Mouse (Mus musculus) lung, postnatal 0 days (tissue): ENCODE measurements at regions not wholly inside any gene's neighbourhood (a gene's known extent, or its start where the extent isn't known, plus 50 kb on each side); places are given as distances from the start of the nearest gene placed in this dataset.

Source experiments
- ATAC-seq: fragments of 200-750 bp; cut with Nextera tagmentation; 2 replicates; pipeline ENCODE4 v1.8.0; 2017; ENCODE audit warnings: moderate library complexity
- DNase-seq: peaks from one replicate; pipeline ENCODE4 v3.0.0-alpha.2; 2016; ENCODE audit warnings: low spot score
- H3K27ac ChIP-seq: fragments of 300-500 bp; sonication (generic); 2 replicates; pipeline ENCODE4 v1.5.1; 2014; ENCODE audit warnings: antibody characterized with exemption, mild to moderate bottlenecking, low read length, mixed read lengths
- H3K27me3 ChIP-seq: fragments of 300-500 bp; sonication (generic); replicated peaks from 2 replicates; pipeline ENCODE4 v1.6.1; 2014; ENCODE audit warnings: low read length, mixed read lengths; ENCODE audit not compliant: insufficient read depth
- H3K36me3 ChIP-seq: fragments of 300-500 bp; sonication (generic); 2 replicates; pipeline ENCODE4 v1.6.1; 2014; ENCODE audit warnings: low read length, mixed read lengths; ENCODE audit not compliant: insufficient read depth
- H3K4me1 ChIP-seq: fragments of 300-500 bp; sonication (generic); 2 replicates; pipeline ENCODE4 v1.6.1; 2014; ENCODE audit warnings: antibody characterized with exemption, low read depth, low read length, mixed read lengths; ENCODE audit not compliant: insufficient read depth
- H3K4me2 ChIP-seq: fragments of 300-500 bp; sonication (generic); replicated peaks from 2 replicates; pipeline ENCODE4 v1.6.1; 2014; ENCODE audit warnings: low read depth, mild to moderate bottlenecking, low read length, moderate library complexity, mixed read lengths
- H3K4me3 ChIP-seq: fragments of 300-500 bp; sonication (generic); 2 replicates; pipeline ENCODE4 v1.5.1; 2014; ENCODE audit warnings: low read depth, low read length
- H3K9ac ChIP-seq: fragments of 300-500 bp; sonication (generic); replicated peaks from 2 replicates; pipeline ENCODE4 v1.6.1; 2014; ENCODE audit warnings: low read depth, mild to moderate bottlenecking
- H3K9me3 ChIP-seq: fragments of 300-500 bp; sonication (generic); 2 replicates; pipeline ENCODE4 v1.6.1; 2016; ENCODE audit warnings: low read length, mixed read lengths
- CTCF ChIP-seq: IDR thresholded peaks from 2 replicates; pipeline ENCODE4 v1.5.1; 2016; ENCODE audit warnings: antibody characterized with exemption, mild to moderate bottlenecking
- EP300 ChIP-seq: IDR thresholded peaks from 2 replicates; pipeline ENCODE4 v1.6.1; 2016; ENCODE audit warnings: antibody characterized with exemption, mild to moderate bottlenecking, control low read depth
- WGBS: fragments of 180-500 bp; shearing (Covaris S2); extraction: QIAGEN DNeasy Blood & Tissue Kit; methylation state at CpG from one replicate; pipeline ENCODE4 v1.1.7; 2014; 5-methylcytosine and 5-hydroxymethylcytosine counted together

GRCm38 (mm10) chr10:122528973-122529703, 80.8 kb downstream of the Avpr1a start:
- no peaks in the 10 kb centered on the region for H3K27me3 ChIP-seq
- H3K4me1 ChIP-seq = no peaks in the 10 kb centered on the region
- ATAC-seq = no peak
- H3K4me2 ChIP-seq = no peak overlapping the region
- no peaks in the 10 kb centered on the region for H3K36me3 ChIP-seq
- no peak overlapping the region for H3K4me3 ChIP-seq
- 21% methylated on average over 4 of the region's 4 CpGs for WGBS
- H3K27ac ChIP-seq = no peak overlapping the region
- peak; percentile 77 for DNase-seq
- no peak overlapping the region for H3K9ac ChIP-seq
- TF ChIP-seq EP300 (no peak), CTCF (peak; percentile 89)
- H3K9me3 ChIP-seq = no peaks in the 10 kb centered on the region

GRCm38 (mm10) chr10:122534714-122535113, 86.4 kb downstream of the Avpr1a start:
- no peak for ATAC-seq
- Histone ChIP-seq H3K36me3 (no peaks in the 10 kb centered on the region), H3K9ac (no peak overlapping the region), H3K4me2 (no peak overlapping the region), H3K27ac (no peak overlapping the region), H3K4me1 (no peaks in the 10 kb centered on the region), H3K9me3 (no peaks in the 10 kb centered on the region), H3K4me3 (no peak overlapping the region), H3K27me3 (no peaks in the 10 kb centered on the region)
- 81% methylated on average over 5 of the region's 5 CpGs for WGBS
- no peak for DNase-seq
- TF ChIP-seq CTCF (no peak), EP300 (no peak)

GRCm38 (mm10) chr10:122535137-122535536, 86.8 kb downstream of the Avpr1a start:
- TF ChIP-seq CTCF (no peak), EP300 (no peak)
- Histone ChIP-seq H3K4me2 (no peak overlapping the region), H3K4me1 (no peaks in the 10 kb centered on the region), H3K9ac (no peak overlapping the region), H3K27ac (no peak overlapping the region), H3K4me3 (no peak overlapping the region), H3K9me3 (no peaks in the 10 kb centered on the region), H3K27me3 (no peaks in the 10 kb centered on the region), H3K36me3 (no peaks in the 10 kb centered on the region)
- ATAC-seq (no peak), DNase-seq (no peak)
- WGBS = 65% methylated on average over 5 of the region's 5 CpGs

- Histone ChIP-seq H3K27me3 (no peaks in the 10 kb centered on the region), H3K4me1 (no peaks in the 10 kb centered on the region), H3K9me3 (no peaks in the 10 kb centered on the region), H3K9ac (no peak overlapping the region), H3K27ac (no peak overlapping the region), H3K4me2 (no peak overlapping the region), H3K4me3 (no peak overlapping the region), H3K36me3 (no peaks in the 10 kb centered on the region)
- WGBS = 42% methylated on average over 7 of the region's 7 CpGs
- ATAC-seq = no peak
- no peak for TF ChIP-seq CTCF
- TF ChIP-seq EP300 = no peak
- no peak for DNase-seq
Measured at GRCm38 (mm10) chr10:122539655-122540054, 91.4 kb downstream of the Avpr1a start.

- TF ChIP-seq CTCF (no peak), EP300 (no peak)
- ATAC-seq = no peak
- 67% methylated on average over 9 of the region's 9 CpGs for WGBS
Measured at GRCm38 (mm10) chr10:122542573-122542972, 94.3 kb downstream of the Avpr1a start.

GRCm38 (mm10) chr10:122544096-122544720, 95.9 kb downstream of the Avpr1a start:
- DNase-seq = peak; percentile 80

More at GRCm38 (mm10) chr10:122542573-122542972, 94.3 kb downstream of the Avpr1a start:
- Histone ChIP-seq H3K4me2 (no peak overlapping the region), H3K4me1 (no peaks in the 10 kb centered on the region), H3K9me3 (no peaks in the 10 kb centered on the region), H3K36me3 (no peaks in the 10 kb centered on the region), H3K27me3 (no peaks in the 10 kb centered on the region), H3K27ac (no peak overlapping the region), H3K4me3 (no peak overlapping the region), H3K9ac (no peak overlapping the region)
- no peak for DNase-seq

More at GRCm38 (mm10) chr10:122544096-122544720, 95.9 kb downstream of the Avpr1a start:
- WGBS = 17% methylated on average over 16 of the region's 16 CpGs
- peak; percentile 68 for TF ChIP-seq CTCF
- TF ChIP-seq EP300 = no peak
- H3K4me1 ChIP-seq = no peaks in the 10 kb centered on the region
- ATAC-seq = no peak
- no peak overlapping the region for H3K27ac ChIP-seq
- H3K36me3 ChIP-seq = no peaks in the 10 kb centered on the region
- no peaks in the 10 kb centered on the region for H3K27me3 ChIP-seq
- no peak overlapping the region for H3K9ac ChIP-seq
- H3K4me3 ChIP-seq = peak overlapping the region; percentile 24
- H3K4me2 ChIP-seq = peak overlapping the region; percentile 56
- no peaks in the 10 kb centered on the region for H3K9me3 ChIP-seq
